Mouse (Mus musculus): ENCODE results near the gene Wipi2. TPM values are rescaled to one million over a fixed set of nuclear protein-coding genes. Genes with fewer than 3 reads are reported as not detected.

The Wipi2 gene
- total and polyA plus RNA-seq, 3 experiments: 10.9 to 42.8 (median 42.7) TPM

- TF ChIP-seq GATA2 (IDR thresholded peaks at IDR 0.05; ENCODE audit: borderline replicate concordance, low read depth, low read length) (no peak), POLR2AphosphoS5 (IDR thresholded peaks at IDR 0.05; ENCODE audit: insufficient replicate concordance, low read depth, low read length) (no peak), TAL1 (conservative IDR thresholded peaks at IDR 0.05; ENCODE audit: low read depth, low read length) (no peak), GATA1 (IDR thresholded peaks at IDR 0.05; ENCODE audit: borderline replicate concordance, low read length) (no peak), CTCF (IDR thresholded peaks at IDR 0.05; ENCODE audit: low read depth, low read length) (no peak)
- Histone ChIP-seq H3K9me3 (replicated peaks) (no peaks in the 10 kb centered on the region), H3K4me1 (ENCODE audit: insufficient read depth, low read depth, low read length) (peaks cover 14% of the 10 kb centered on the region), H3K36me3 (replicated peaks) (no peaks in the 10 kb centered on the region), H3K4me3 (ENCODE audit: low read depth, low read length) (no peak overlapping the region), H3K27me3 (ENCODE audit: insufficient read depth, low read length) (peaks cover 43% of the 10 kb centered on the region)
- no peak for DNase-seq (ENCODE audit: low spot score)
- no peak for ATAC-seq (ENCODE audit: extremely low read depth, insufficient number of reproducible peaks, low FRiP score, poor library complexity, severe bottlenecking)
Measured at GRCm38 (mm10) chr5:142718486-142718885, 91.0 kb downstream of the Wipi2 start.

DNA sequence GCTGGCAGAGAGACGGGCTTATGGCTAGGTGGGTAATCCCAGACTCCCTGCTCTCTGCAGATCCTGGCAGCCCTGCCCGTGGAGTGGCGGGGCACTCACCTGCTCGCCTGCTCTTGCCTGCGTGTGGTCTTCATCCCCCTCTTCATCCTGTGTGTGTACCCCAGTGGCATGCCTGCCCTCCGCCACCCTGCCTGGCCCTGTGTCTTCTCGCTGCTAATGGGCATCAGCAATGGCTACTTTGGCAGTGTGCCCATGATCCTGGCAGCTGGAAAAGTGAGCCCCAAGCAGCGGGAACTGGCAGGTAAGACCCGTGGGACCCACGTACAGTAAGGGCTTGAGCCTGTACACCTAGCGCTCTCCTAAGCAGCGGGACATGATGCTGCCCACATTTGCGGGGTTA lies 92.4 kb downstream of the Wipi2 start:
- DNase-seq (ENCODE audit: low spot score) (no peak), ATAC-seq (ENCODE audit: extremely low read depth, insufficient number of reproducible peaks, low FRiP score, poor library complexity, severe bottlenecking) (no peak)
- Histone ChIP-seq H3K4me1 (ENCODE audit: insufficient read depth, low read depth, low read length) (peaks cover 18% of the 10 kb centered on the region), H3K4me3 (ENCODE audit: low read depth, low read length) (no peak overlapping the region), H3K9me3 (replicated peaks) (no peaks in the 10 kb centered on the region), H3K36me3 (replicated peaks) (no peaks in the 10 kb centered on the region), H3K27me3 (ENCODE audit: insufficient read depth, low read length) (peaks cover 39% of the 10 kb centered on the region)
- TF ChIP-seq POLR2AphosphoS5 (IDR thresholded peaks at IDR 0.05; ENCODE audit: insufficient replicate concordance, low read depth, low read length) (no peak), CTCF (IDR thresholded peaks at IDR 0.05; ENCODE audit: low read depth, low read length) (no peak), GATA1 (IDR thresholded peaks at IDR 0.05; ENCODE audit: borderline replicate concordance, low read length) (no peak), TAL1 (conservative IDR thresholded peaks at IDR 0.05; ENCODE audit: low read depth, low read length) (no peak), GATA2 (IDR thresholded peaks at IDR 0.05; ENCODE audit: borderline replicate concordance, low read depth, low read length) (no peak)

Other genes starting within 250 kb of the Wipi2 start
- gene Foxk1, start 226.2 kb upstream of the Wipi2 start, total RNA-seq (2014; fragmentation: Nextera tagmentation): 26.9 and 29.5 TPM in 2 replicates
- gene Foxk1, start 226.2 kb upstream of the Wipi2 start, total RNA-seq (2017): 4.9 and 5.5 TPM in 2 replicates
- gene Foxk1, start 226.2 kb upstream of the Wipi2 start, polyA plus RNA-seq (2012): 39.3 and 42.7 TPM in 2 replicates
- 14.1 and 14.6 TPM in 2 replicates for gene Ap5z1, start 163.8 kb upstream of the Wipi2 start, total RNA-seq (2014; fragmentation: Nextera tagmentation)
- 11.5 and 14.0 TPM in 2 replicates for gene Ap5z1, start 163.8 kb upstream of the Wipi2 start, total RNA-seq (2017)
- 32.0 and 37.7 TPM in 2 replicates for gene Ap5z1, start 163.8 kb upstream of the Wipi2 start, polyA plus RNA-seq (2012)
- not detected in 2 replicates for gene Papolb, start 97.6 kb upstream of the Wipi2 start, total RNA-seq (2014; fragmentation: Nextera tagmentation)
- gene Papolb, start 97.6 kb upstream of the Wipi2 start, total RNA-seq (2017): 0.06 and 0.11 TPM in 2 replicates
- gene Papolb, start 97.6 kb upstream of the Wipi2 start, polyA plus RNA-seq (2012): not detected in 2 replicates
- not detected in 2 replicates for gene Radil, start 76.6 kb upstream of the Wipi2 start, total RNA-seq (2014; fragmentation: Nextera tagmentation)
- gene Radil, start 76.6 kb upstream of the Wipi2 start, total RNA-seq (2017): 0.38 TPM in 1 of 2 replicates, not detected in the other
- not detected in 2 replicates for gene Radil, start 76.6 kb upstream of the Wipi2 start, polyA plus RNA-seq (2012)
- gene Mmd2, start 18.9 kb upstream of the Wipi2 start, total RNA-seq (2014; fragmentation: Nextera tagmentation): not detected in 2 replicates
- 0.12 and 0.16 TPM in 2 replicates for gene Mmd2, start 18.9 kb upstream of the Wipi2 start, total RNA-seq (2017)
- gene Mmd2, start 18.9 kb upstream of the Wipi2 start, polyA plus RNA-seq (2012): 0.02 TPM in 1 of 2 replicates, not detected in the other
- gene Slc29a4, start 64.8 kb downstream of the Wipi2 start, total RNA-seq (2014; fragmentation: Nextera tagmentation): not detected in 2 replicates
- gene Slc29a4, start 64.8 kb downstream of the Wipi2 start, total RNA-seq (2017): 0.05 TPM in 1 of 2 replicates, not detected in the other
- gene Slc29a4, start 64.8 kb downstream of the Wipi2 start, polyA plus RNA-seq (2012): not detected in 2 replicates
- gene Tnrc18, start 190.0 kb downstream of the Wipi2 start, total RNA-seq (2014; fragmentation: Nextera tagmentation): 30.2 and 36.3 TPM in 2 replicates
- 4.6 and 5.4 TPM in 2 replicates for gene Tnrc18, start 190.0 kb downstream of the Wipi2 start, total RNA-seq (2017)
- gene Tnrc18, start 190.0 kb downstream of the Wipi2 start, polyA plus RNA-seq (2012): 81.6 and 90.7 TPM in 2 replicates